Mouse (Mus musculus): Measurements from ENCODE around the gene Gtf2f1. TPM values are rescaled to one million over a fixed set of nuclear protein-coding genes. Genes with fewer than 3 reads are reported as not detected.
"Not testable (repeated sequence)": the region's sequence is repeated elsewhere in the genome, so short reads cannot be mapped to it uniquely, and the experiment has no call there.

The Gtf2f1 gene
- 10 to 100 TPM; 54.9 to 58.4 TPM for total RNA-seq (2021)
- long read RNA-seq, experiment 1, transcript Gtf2f1-201 (13 exons, 1,717 nt) = major isoform, 74 of 101 reads
- long read RNA-seq, experiment 1, partial matches to known transcripts = 7 of 101 reads
- long read RNA-seq, experiment 1, other reads (novel, unspliced or antisense) = 20 of 101 reads
- long read RNA-seq, experiment 2, transcript Gtf2f1-201 (13 exons, 1,717 nt) = major isoform, 62 of 84 reads
- long read RNA-seq, experiment 2, partial matches to known transcripts = 10 of 84 reads
- long read RNA-seq, experiment 2, other reads (novel, unspliced or antisense) = 12 of 84 reads

DNA sequence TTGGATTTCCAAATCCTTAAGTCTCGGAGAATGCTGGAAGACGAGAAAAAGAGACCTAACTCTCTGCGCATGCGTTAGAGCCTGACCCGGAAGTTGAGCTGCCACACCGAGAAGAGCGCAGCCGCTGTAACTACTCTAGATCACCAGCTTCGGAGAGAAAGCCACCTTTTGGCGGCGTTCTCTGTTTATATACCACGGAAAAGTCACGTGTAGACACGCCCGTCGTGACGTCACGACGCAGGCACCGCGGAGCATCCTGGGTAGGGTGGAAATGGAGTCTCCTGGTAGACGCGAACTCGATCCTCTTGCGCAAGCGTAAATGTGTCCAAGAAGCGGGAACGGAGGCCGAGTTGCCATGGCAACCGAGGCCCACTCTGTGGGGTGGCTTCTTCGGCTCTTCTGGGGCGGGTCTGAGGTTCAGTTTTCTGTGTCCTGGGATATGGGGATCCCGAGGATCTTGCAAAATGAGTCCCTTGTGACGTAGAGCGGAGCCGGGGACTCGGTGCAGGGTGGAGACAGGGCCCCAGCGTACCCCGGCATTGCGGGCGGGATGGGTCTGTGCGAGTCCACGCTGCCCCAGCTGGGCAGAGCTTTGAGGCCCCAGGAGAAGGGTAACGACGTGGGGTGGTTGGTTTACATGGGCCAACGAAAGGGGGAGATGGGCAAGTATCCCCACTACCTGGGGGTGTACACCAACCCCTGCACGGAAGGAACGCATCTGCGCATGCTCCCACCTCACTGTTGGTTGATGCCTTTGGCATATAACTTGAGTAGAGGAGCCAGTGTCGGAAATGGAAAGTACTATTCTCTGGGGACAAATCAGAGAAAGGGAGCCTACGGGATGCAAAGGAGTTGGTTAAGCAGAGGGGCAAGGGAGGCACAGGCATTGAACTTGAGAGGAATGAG lies at the start of gene Gtf2f1, which contains the start of gene Gm17949:
Gtf2f1 (minus strand) TSS at position 53 of the 906 bp plus-strand sequence.
Gm17949 (plus strand) TSS at position 234 of the 906 bp plus-strand sequence.
- intact Hi-C loops (cut with DNase I) = loop anchor here (5.0 kb wide), 1 partner anchor 321 kb away; no protein-coding TSS in a partner anchor

DNA sequence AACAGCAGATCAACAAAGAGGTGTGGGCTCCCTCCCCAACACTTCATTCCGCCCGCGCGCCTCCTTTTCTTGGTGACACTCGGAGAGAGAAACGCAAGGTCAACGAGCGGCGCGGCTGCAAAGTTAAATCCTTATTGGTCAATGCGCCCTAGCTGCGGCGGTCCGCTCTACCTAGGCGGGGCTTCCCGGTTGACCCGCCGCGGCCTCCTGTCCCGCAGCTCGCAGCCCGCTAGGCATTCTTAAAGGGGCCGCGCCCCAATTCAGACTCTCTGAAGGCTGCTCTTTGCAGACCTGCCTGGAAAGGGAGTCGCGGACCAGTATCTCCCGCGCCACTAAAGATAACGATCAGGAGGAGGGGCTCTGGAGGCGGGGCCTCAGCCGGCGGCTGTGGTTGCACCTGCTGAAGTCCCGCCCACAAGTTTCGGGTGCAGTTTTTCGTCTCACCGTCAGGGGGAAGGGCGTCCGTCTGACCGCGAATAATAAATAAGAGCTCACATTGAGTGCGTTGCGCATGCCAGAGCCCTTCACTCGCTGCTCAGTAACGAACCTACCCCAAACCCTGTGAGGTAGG lies 49.2 kb upstream of the Gtf2f1 start:
- intact Hi-C loops (cut with DNase I) = no loop called here
- DNase-seq (ENCODE audit: low spot score in 2 of 2) = peak; percentile 95 to 97

More for the DNA sequence above, at the start of gene Gtf2f1, which contains the start of gene Gm17949:
- peak; percentile 98 for DNase-seq (ENCODE audit: low spot score in 2 of 2)

DNA sequence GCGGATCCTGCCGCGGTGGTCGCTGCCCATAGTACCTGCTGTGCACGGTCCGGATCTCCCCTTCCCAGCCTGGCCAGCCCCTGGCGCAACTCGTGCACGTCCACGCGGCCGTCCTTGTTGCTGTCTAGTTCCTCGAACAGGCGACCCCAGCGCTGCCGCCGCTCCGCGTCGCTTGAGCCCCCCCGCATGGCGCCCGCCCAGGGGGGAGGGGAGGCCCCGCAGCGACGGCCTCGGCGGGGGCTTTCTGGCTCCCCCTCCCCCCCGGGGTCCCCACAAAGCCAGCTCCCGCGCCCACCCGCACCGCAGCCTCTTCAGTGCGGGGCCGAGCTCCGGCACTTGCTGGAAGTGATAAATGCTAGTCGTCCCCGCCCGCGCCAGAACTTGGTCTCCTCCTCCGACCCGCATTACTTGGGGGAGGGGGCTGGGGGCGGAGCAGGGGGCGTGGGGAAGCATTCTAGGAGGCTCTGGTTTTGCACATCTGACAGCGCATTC lies 48.4 kb upstream of the Gtf2f1 start, which contains the start of gene Slc25a23:
Slc25a23 (minus strand) TSS at position 378 of the 492 bp plus-strand sequence.
- peak; percentile 75 to 83 for DNase-seq (ENCODE audit: low spot score in 2 of 2)
- intact Hi-C loops (cut with DNase I) = no loop called here

DNA sequence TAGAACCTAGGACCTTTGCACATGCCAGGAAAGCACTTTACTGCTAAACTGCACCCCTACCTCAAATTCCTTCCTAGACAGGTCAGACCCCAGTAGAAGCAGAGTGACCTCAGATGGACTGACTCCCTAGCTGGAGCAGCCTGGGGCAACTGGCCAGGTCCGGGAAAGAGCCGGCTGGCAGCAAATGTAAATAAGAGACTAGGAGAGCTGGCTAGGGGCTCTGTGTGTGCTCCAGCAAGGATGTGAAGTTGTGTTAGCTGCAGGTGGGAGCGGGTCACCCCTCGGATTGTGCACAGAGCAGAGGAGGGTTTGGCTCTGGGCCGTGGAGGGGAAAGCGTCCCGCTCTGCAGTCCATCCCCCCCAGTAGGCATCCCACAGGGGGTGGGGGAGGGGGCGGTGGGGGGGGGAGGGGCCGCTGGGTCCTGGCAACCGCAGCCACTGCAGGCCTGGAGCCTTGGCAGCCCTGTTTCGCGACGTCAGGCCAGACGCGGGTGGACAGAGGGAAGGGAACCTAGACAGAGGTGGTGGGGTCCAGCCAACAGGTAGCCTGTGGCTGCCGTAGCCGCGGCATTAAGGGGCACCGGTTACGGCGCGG lies 47.9 kb upstream of the Gtf2f1 start, which contains the start of gene Crb3:
Crb3 (plus strand) TSS at position 215 of the 595 bp plus-strand sequence.
- DNase-seq (ENCODE audit: low spot score in 2 of 2) = peak in 1 of 2 experiments; percentile 30
- intact Hi-C loops (cut with DNase I) = no loop called here

DNA sequence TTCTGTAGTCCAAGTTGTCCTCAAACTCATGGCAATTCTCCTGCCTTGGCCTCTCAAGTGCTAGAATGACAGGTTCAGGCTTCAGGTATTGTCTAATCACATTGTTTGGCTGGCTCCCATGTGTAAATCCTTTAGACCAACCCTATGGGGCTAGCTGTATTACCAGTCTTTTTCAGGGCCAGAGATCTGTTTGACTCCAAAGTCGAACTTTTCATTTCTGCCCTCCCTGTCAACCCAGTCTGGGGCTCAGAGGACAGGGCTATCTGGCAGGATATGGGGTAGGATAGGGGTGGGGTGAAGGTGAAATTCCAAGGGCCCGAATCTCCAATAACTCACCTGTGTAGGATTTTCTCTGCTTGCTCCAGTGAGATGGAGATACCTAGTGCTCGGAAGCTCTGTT lies 45.2 kb upstream of the Gtf2f1 start:
- intact Hi-C loops (cut with DNase I) = no loop called here
- no peak for DNase-seq (ENCODE audit: low spot score in 2 of 2)

DNA sequence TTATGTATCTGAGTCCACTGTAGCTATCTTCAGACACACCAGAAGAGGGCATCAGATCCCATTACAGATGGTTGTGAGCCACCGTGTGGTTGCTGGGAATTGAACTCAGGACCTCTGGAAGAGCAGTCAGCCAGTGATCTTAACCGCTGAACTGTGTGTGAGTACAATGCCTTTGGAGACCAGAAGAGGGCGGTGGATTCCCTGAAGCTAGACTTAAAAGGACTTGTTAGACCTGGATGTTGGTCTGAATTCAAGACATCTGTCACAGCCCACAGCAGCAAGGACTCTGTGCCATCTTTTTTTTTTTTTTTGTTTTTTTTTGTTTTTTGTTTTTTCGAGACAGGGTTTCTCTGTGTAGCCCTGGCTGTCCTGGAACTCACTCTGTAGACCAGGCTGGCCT lies 40.6 kb upstream of the Gtf2f1 start:
- DNase-seq (ENCODE audit: low spot score in 2 of 2); intact Hi-C loops (cut with DNase I): not testable (repeated sequence)

DNA sequence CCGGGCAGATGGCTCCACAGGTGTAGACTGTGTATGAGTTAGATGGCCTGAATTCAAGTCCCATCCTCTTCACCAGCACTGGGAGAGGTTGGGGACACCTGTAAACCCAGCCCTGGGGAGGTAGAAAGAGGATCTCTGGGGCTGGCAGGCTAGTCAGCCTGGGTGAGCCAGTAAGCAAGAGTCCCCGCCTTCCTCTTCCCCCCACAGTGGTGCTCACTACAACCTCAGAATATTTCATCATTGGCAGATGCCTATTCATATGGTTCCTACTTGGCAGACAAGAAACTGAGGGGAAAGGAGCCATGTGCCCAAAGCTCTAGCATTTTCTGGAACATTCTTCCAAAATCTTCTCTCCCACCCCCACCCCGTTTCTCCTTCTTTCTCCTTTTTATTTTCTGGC lies 37.7 kb upstream of the Gtf2f1 start:
- intact Hi-C loops (cut with DNase I) = no loop called here
- DNase-seq (ENCODE audit: low spot score in 2 of 2) = peak in 1 of 2 experiments; percentile 49

DNA sequence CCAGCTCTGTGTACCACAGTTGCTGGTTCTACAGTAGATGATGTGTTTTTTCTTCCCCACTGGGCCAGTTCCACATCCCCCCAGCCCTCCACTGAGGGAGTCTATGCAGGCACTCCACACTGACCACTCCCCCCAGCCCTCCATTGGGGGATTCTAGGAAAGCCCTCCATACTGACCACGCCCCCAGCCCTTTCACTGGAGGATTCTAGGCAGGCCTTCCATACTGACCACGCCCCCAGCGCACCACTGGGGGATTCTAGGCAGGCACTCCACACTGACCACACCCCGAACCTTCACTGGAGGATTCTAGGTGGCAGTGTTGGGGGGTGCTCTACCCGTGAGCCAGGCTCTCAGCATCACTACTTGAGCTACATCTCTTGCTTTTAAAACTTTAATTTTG lies 36.3 kb upstream of the Gtf2f1 start:
- DNase-seq (ENCODE audit: low spot score in 2 of 2) = no peak
- intact Hi-C loops (cut with DNase I) = no loop called here

DNA sequence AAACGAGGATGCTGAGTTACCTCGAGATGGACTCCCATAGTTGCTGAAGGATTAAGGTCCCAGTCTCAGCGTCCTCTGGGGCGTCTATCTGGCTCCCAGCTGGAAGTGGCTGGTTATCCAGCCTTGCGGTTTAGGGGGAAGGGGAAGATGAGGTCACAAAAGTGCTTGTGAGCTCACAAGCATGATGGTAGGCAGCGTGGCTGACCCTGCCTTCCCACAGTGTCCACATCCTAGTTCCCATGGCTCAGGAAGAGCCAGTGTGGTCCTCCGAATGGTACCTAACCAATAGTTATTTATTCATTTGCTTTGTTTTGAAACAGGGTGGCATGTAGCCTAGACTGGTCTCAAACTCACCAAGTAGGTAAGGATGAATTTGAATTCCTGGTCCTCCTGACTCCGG lies 30.5 kb upstream of the Gtf2f1 start, which contains the start of gene Slc25a41:
Slc25a41 (minus strand) TSS at position 101 of the 400 bp plus-strand sequence.
- no peak for DNase-seq (ENCODE audit: low spot score in 2 of 2)
- intact Hi-C loops (cut with DNase I) = no loop called here

DNA sequence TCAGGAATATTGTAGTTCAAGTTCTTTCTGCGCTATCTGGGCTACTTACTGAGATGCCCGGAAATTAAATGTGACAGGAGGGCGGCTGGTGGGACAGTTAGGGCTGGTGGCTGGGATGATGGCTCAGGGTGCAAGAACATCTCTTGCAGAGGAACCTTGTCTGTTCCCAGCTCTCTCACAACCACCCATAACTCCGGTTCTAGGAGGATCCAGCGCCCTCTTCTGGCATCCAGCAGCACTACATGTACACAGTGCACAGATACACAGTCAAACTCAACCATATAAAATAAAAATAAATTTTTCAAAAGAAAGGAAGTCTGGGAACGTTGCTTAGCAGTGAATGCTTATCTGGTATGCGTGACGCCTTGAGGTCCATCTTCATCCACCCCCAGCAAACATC lies 27.9 kb upstream of the Gtf2f1 start:
- intact Hi-C loops (cut with DNase I) = no loop called here
- DNase-seq (ENCODE audit: low spot score in 2 of 2) = no peak

DNA sequence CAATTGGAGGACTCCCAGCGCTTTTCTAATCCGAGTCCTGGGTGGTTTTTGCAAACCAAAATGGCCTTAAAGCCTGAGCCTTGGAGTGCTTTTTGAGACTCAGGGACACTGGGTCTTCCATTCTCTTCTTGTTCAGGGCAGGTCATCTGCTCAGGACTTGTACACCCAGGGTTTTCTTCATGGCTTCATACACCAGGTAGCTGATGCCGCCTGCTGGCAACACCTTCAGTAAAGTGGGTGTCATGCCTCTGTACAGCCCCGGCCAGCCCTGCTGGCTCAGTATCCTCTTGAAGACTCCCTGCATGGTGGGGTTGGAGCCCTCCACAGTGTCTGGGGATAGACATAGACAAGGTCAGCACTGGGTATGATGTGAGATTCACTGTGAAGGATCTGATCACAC lies 21.8 kb upstream of the Gtf2f1 start:
- intact Hi-C loops (cut with DNase I) = no loop called here
- DNase-seq (ENCODE audit: low spot score in 2 of 2) = no peak

DNA sequence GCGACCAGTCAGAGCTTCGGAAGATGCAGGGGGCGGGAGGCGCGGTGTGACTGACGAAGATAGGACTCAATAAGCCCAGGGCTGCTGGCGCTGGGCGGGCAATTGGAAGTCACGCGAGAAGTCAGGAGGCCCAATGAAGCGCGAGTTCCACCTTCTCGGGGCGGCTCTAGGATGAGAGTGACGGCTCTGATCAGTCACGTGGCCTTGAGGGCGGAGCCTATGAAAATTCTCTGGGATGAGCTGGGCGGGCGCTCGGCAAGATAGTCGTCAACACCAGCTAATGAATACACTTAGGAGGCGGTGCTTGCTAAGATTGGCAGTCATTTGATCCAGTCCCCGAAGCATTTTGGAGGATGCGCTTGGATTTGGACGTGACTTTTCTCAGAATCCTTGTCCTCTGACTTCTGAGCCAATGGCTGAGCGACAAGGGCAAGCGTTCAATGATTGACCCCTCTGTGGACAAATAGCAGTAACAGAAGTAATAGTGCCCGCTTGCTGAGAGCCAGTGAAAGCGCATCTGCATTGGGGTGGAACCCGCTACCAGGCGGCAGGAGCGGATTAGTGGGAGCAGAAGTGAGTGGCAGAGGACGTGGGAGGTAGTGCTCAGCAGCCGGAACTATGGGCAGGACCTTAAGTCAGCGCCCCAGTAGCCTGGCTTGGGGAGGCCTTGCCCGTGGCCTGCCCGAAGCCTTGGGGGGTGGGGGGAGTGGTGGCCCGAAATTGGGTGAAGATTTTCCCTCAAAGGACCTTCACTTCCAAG lies 20.8 kb upstream of the Gtf2f1 start:
- intact Hi-C loops (cut with DNase I) = no loop called here
- DNase-seq (ENCODE audit: low spot score in 2 of 2) = peak; percentile 99 to 100

DNA sequence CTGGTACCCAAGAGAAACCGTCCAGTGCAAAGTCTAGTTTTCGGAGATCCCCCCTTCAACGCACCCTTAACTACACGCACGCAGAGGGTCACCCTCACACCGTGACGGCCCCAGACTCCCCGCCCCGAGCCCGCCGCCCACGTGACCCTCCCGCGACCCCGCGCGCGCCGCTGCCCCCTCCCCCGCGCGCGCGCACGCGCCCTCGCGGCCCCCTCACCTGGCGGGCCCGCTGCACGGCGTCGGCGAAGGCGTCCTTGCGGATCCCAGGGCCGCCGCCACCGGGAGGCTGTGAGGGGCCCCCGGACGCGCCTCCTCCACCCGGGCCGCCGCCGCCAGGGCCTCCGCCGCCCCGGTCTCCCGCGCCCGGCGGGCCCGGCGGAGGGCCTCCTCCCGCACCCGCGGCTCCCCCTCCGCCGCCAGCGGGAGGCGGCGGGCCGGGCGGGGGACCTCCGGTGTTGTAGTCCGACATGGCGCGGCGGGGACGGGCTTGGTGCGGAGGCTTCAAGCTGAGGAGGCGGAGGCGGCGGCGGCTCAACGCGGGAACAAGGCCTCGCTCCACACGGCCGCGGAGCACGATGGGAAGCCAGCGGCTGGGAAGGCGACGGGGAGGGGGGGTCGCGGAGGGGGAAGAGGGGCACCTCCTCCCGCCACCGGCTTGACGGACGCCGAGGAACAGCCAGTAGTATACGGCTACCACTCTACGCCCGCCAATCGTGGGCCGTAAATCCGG lies 20.0 kb upstream of the Gtf2f1 start, which contains the start of gene Khsrp:
Khsrp (minus strand) TSS at position 592 of the 730 bp plus-strand sequence.
- peak in 1 of 2 experiments; percentile 39 for DNase-seq (ENCODE audit: low spot score in 2 of 2)
- intact Hi-C loops (cut with DNase I) = no loop called here

DNA sequence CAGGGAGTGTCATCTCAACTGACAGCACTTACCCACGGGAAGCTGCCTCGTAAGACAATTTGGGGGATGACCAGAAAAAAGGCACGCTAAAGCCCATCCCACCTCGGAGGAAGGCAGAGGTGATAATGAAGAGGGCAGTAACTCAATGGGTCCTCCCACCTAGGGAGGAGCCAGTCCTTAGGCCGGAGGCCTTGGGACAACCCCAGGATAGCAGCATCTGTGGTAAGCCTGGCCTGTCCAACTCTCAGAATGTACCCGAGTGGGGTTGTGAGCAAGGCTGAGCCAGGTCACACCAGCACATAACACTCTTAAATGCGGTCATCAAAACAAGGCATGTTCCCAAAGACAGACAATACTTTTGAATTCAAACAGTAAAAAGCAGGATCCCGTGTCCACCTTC lies 18.6 kb upstream of the Gtf2f1 start:
- intact Hi-C loops (cut with DNase I) = no loop called here
- no peak for DNase-seq (ENCODE audit: low spot score in 2 of 2)

DNA sequence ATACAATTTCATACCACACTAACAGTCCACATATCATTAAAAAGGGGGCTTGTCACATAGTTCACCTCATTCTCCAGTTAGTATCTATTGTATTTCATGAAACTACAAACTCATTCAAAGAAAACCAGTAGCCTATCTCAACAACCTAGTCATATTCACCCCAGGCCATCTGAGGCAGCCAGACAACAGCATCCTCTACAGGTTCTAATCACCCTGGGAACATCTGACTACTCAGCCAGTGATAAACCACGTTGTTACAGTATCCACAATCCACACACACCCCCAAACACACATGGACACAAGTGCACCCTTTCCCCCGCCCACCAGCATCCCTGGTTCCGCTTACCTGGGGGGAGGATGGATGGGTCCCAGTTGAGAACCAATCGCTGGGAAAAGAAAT lies 16.4 kb upstream of the Gtf2f1 start:
- DNase-seq (ENCODE audit: low spot score in 2 of 2) = no peak
- intact Hi-C loops (cut with DNase I) = no loop called here

DNA sequence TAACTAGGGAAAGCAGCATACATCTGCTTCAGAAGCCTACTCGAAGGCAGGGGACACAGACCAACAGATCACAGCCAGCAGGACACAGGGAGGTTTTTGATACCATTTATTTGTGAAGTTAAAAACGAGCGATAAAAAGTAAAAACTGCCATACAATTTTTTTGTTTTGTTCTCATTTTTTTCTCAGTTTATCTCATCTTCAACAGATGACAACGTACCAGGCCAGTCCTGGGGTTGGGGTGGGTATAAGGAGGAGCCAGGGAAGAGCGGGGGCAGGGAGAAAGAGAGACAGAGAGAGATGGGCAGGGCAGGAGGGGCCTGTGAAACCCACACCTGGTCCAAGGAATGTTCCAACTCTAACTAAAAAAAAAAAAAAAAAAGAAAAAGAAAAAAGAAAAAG lies 9.9 kb upstream of the Gtf2f1 start:
- DNase-seq (ENCODE audit: low spot score in 2 of 2) = no peak
- intact Hi-C loops (cut with DNase I) = no loop called here

DNA sequence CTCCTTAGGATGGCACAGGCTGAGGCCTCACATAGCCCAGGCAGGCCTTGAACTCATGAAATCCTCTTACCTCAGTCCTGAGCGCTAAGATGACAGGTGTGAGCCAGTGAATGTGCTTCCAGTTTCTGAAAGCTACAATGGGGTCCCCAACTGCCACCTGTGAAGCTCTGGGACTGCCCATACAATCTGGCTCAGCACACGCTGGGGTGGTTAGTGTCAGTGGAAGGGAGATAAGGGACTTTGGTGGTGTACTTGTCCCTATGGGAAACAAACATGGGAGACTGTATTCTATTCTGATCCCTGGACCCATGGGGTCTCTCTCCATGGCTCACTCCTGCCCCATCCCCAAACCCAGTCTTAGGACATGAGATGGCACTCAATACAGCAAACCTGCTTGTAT lies 8.6 kb upstream of the Gtf2f1 start:
- intact Hi-C loops (cut with DNase I) = no loop called here
- DNase-seq (ENCODE audit: low spot score in 2 of 2) = no peak

All from left cerebral cortex, postnatal 14 days (tissue).